Mouse (Mus musculus) megakaryocyte, embryonic 14.5 days (primary cell): Measurements from ENCODE around the gene Rps11.

Experiments used
- FLI1 ChIP-seq: IDR thresholded peaks from 2 replicates; pipeline ENCODE4 v1.6.1; 2012; ENCODE audit warnings: low read length, inconsistent platforms, mixed read lengths
- GATA1 ChIP-seq: IDR thresholded peaks from 3 replicates; pipeline ENCODE4 v1.6.1; 2012; ENCODE audit warnings: mixed read lengths, low read length, inconsistent platforms, borderline replicate concordance

- TF ChIP-seq GATA1 (no peak), FLI1 (no peak)
Observed at GRCm38 (mm10) chr7:45128624-45129246, 4.5 kb upstream of the Rps11 start, which contains the start of gene Rpl13a.
